Mouse (Mus musculus) midbrain, embryonic 12.5 days (tissue): ENCODE data around the gene Fbxo40. TPM values are rescaled to one million over a fixed set of nuclear protein-coding genes. Genes with fewer than 3 reads are reported as not detected.

Source experiments
- ATAC-seq: fragments of 200-750 bp; cut with Nextera tagmentation; 2 replicates; pipeline ENCODE4 v1.8.0; 2017; ENCODE audit warnings: low read depth, moderate TSS enrichment, moderate library complexity; ENCODE audit not compliant: low FRiP score
- H3K27ac ChIP-seq: fragments of 300-500 bp; sonication (generic); replicated peaks from 2 replicates; pipeline ENCODE4 v1.5.1; 2016; ENCODE audit warnings: mild to moderate bottlenecking
- H3K27me3 ChIP-seq: fragments of 300-500 bp; sonication (generic); 2 replicates; pipeline ENCODE4 v1.6.1; 2016; ENCODE audit warnings: mild to moderate bottlenecking
- H3K36me3 ChIP-seq: fragments of 300-500 bp; sonication (generic); 2 replicates; pipeline ENCODE4 v1.6.1; 2016
- H3K4me1 ChIP-seq: fragments of 300-500 bp; sonication (generic); 2 replicates; pipeline ENCODE4 v1.6.1; 2016
- H3K4me2 ChIP-seq: fragments of 300-500 bp; sonication (generic); replicated peaks from 2 replicates; pipeline ENCODE4 v1.6.1; 2016; ENCODE audit warnings: mild to moderate bottlenecking, moderate library complexity
- H3K4me3 ChIP-seq: fragments of 300-500 bp; sonication (generic); 2 replicates; pipeline ENCODE4 v1.5.1; 2016; ENCODE audit warnings: mild to moderate bottlenecking
- H3K9ac ChIP-seq: fragments of 300-500 bp; sonication (generic); replicated peaks from 2 replicates; pipeline ENCODE4 v1.6.1; 2016; ENCODE audit warnings: mild to moderate bottlenecking, moderate library complexity
- H3K9me3 ChIP-seq: fragments of 300-500 bp; sonication (generic); 2 replicates; pipeline ENCODE4 v1.6.1; 2016; ENCODE audit warnings: mild to moderate bottlenecking
- WGBS: fragments of 180-500 bp; shearing (Covaris S2); methylation state at CpG from one replicate; pipeline ENCODE4 v1.1.7; 2016; 5-methylcytosine and 5-hydroxymethylcytosine counted together
- polyA plus RNA-seq: library from polyadenylated mRNA; unstranded; fragments of >200 nt; fragmentation: Nextera tagmentation; extraction: Ambion mirVana; gene quantifications from 2 replicates; pipeline ENCODE4 v1.2.1, GENCODE M21; 2016

Fbxo40 gene
- polyA plus RNA-seq, 1 experiment from 2014 or later: not detected

GRCm38 (mm10) chr16:36988066-36988465 lies 2.2 kb downstream of the Fbxo40 start:
- no peak overlapping the region for H3K4me2 ChIP-seq
- no peaks in the 10 kb centered on the region for H3K9me3 ChIP-seq

DNA sequence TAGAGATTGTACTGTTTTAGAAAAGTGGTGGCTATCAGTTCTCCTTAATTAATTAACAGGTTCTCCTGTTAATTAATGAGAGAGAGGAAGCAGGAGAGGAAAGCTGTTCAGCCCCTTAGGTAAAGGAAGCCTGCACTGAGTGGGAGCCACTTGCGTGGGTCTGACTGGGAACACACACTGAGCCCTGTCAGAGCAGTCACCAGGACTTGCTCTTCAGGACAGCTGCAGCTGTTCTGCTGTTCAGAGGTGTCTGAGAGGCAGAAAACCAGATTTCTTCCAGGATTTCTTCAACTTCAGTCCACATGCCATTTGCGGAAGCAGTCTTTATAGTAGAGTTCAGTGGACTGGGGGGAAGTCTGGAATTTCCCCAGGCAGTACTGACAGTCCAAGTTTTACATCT lies 2.9 kb downstream of the Fbxo40 start:
- Histone ChIP-seq H3K9ac (no peak overlapping the region), H3K4me3 (no peak overlapping the region), H3K27me3 (no peaks in the 10 kb centered on the region), H3K36me3 (no peaks in the 10 kb centered on the region), H3K4me1 (no peaks in the 10 kb centered on the region), H3K9me3 (no peaks in the 10 kb centered on the region), H3K4me2 (no peak overlapping the region), H3K27ac (no peak overlapping the region)
- 75% methylated on average over 2 of the region's 2 CpGs for WGBS
- ATAC-seq: no peak

More at GRCm38 (mm10) chr16:36988066-36988465, 2.2 kb downstream of the Fbxo40 start:
- no peaks in the 10 kb centered on the region for H3K27me3 ChIP-seq
- no peak overlapping the region for H3K9ac ChIP-seq
- H3K4me1 ChIP-seq: no peaks in the 10 kb centered on the region
- H3K36me3 ChIP-seq: no peaks in the 10 kb centered on the region
- no peak overlapping the region for H3K27ac ChIP-seq
- no peak overlapping the region for H3K4me3 ChIP-seq
- no peak for ATAC-seq

GRCm38 (mm10) chr16:36985636-36986042 lies 4.6 kb downstream of the Fbxo40 start:
- Histone ChIP-seq H3K27ac (no peak overlapping the region), H3K9me3 (no peaks in the 10 kb centered on the region), H3K9ac (no peak overlapping the region), H3K4me3 (no peak overlapping the region), H3K27me3 (no peaks in the 10 kb centered on the region), H3K4me2 (no peak overlapping the region), H3K4me1 (no peaks in the 10 kb centered on the region), H3K36me3 (no peaks in the 10 kb centered on the region)
- ATAC-seq: no peak
- 72% methylated on average over 5 of the region's 5 CpGs for WGBS

DNA sequence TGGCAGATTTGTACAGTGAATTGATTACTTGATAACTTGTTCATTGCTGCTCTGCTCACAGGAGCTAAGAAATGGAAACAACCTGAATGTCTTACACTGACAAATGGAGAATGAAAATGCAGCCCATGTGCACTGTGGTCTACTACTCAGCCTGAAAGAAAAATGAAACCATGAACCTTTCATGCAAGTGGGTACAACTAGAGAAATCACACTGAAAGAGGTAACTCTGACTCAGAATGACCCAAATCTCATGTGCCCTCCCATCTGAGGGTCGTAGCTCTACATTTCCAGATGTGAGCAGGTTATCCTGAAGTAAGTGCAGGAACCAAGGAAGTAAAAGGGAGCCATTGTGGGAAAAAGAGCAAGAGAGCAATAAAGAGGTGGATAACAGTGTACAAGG lies 6.5 kb downstream of the Fbxo40 start:
- no peaks in the 10 kb centered on the region for H3K4me1 ChIP-seq
- H3K27me3 ChIP-seq: no peaks in the 10 kb centered on the region
- 93% methylated on average over 1 of the region's 1 CpGs for WGBS
- H3K4me3 ChIP-seq: no peak overlapping the region
- no peaks in the 10 kb centered on the region for H3K36me3 ChIP-seq
- no peak for ATAC-seq
- H3K27ac ChIP-seq: no peak overlapping the region
- no peaks in the 10 kb centered on the region for H3K9me3 ChIP-seq
- H3K9ac ChIP-seq: no peak overlapping the region
- no peak overlapping the region for H3K4me2 ChIP-seq

GRCm38 (mm10) chr16:36979127-36979526 lies 11.1 kb downstream of the Fbxo40 start:
- no peak overlapping the region for H3K4me3 ChIP-seq
- no peak for ATAC-seq
- H3K9me3 ChIP-seq: no peaks in the 10 kb centered on the region
- H3K36me3 ChIP-seq: no peaks in the 10 kb centered on the region
- 87% methylated on average over 2 of the region's 2 CpGs for WGBS
- H3K27ac ChIP-seq: no peak overlapping the region
- no peak overlapping the region for H3K9ac ChIP-seq
- H3K4me1 ChIP-seq: no peaks in the 10 kb centered on the region
- no peaks in the 10 kb centered on the region for H3K27me3 ChIP-seq
- H3K4me2 ChIP-seq: no peak overlapping the region

GRCm38 (mm10) chr16:36963415-36963814 lies 26.9 kb downstream of the Fbxo40 start:
- Histone ChIP-seq H3K4me3 (no peak overlapping the region), H3K27me3 (no peaks in the 10 kb centered on the region), H3K9ac (no peak overlapping the region), H3K9me3 (no peaks in the 10 kb centered on the region), H3K4me1 (no peaks in the 10 kb centered on the region), H3K27ac (no peak overlapping the region), H3K36me3 (no peaks in the 10 kb centered on the region), H3K4me2 (no peak overlapping the region)
- WGBS: 85% methylated on average over 4 of the region's 4 CpGs
- no peak for ATAC-seq

DNA sequence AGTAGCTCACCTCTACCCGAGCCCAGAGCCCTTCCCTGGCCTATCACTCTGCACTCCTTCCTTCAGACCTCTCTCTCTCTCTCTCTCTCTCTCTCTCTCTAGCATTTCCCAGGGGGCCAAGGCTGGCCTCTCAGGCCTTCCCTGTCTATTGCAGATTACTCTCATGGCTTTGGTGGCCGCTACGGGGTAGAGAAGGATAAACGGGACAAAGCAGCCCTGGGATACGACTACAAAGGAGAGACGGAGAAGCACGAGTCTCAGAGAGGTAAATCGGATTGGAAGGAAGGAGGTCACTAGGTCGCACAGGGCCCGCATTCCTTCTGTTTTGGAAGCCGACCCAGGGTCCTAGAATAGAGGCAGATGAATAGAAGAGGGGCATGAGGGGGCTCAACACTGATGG lies 35.2 kb downstream of the Fbxo40 start:
- H3K9ac ChIP-seq: no peak overlapping the region
- 5% methylated on average over 11 of the region's 11 CpGs for WGBS
- no peaks in the 10 kb centered on the region for H3K27me3 ChIP-seq
- H3K4me1 ChIP-seq: no peaks in the 10 kb centered on the region; the same call in 1 of the 2 replicates
- no peak overlapping the region for H3K27ac ChIP-seq
- no peaks in the 10 kb centered on the region for H3K36me3 ChIP-seq
- no peaks in the 10 kb centered on the region for H3K9me3 ChIP-seq
- ATAC-seq: no peak
- H3K4me2 ChIP-seq: no peak overlapping the region
- H3K4me3 ChIP-seq: no peak overlapping the region

- WGBS: 37% methylated on average over 4 of the region's 4 CpGs
These were observed 39.2 kb downstream of the Fbxo40 start for GRCm38 (mm10) chr16:36951029-36951428.

GRCm38 (mm10) chr16:36949614-36950336 lies 40.5 kb downstream of the Fbxo40 start:
- Histone ChIP-seq H3K4me3 (no peak overlapping the region), H3K36me3 (no peaks in the 10 kb centered on the region), H3K4me1 (peaks cover 8% of the 10 kb centered on the region), H3K4me2 (no peak overlapping the region), H3K9ac (no peak overlapping the region), H3K27ac (no peak overlapping the region), H3K9me3 (no peaks in the 10 kb centered on the region), H3K27me3 (no peaks in the 10 kb centered on the region)
- 71% methylated on average over 8 of the region's 8 CpGs for WGBS
- ATAC-seq: no peak

More at GRCm38 (mm10) chr16:36951029-36951428, 39.2 kb downstream of the Fbxo40 start:
- H3K27ac ChIP-seq: no peak overlapping the region
- no peaks in the 10 kb centered on the region for H3K9me3 ChIP-seq
- H3K4me1 ChIP-seq: peaks cover 3% of the 10 kb centered on the region; the same call in 1 of the 2 replicates
- no peak overlapping the region for H3K4me3 ChIP-seq
- no peak for ATAC-seq
- no peaks in the 10 kb centered on the region for H3K27me3 ChIP-seq
- no peak overlapping the region for H3K4me2 ChIP-seq
- H3K36me3 ChIP-seq: no peaks in the 10 kb centered on the region
- H3K9ac ChIP-seq: no peak overlapping the region

- Histone ChIP-seq H3K9ac (no peak overlapping the region), H3K4me1 (peaks cover 9% of the 10 kb centered on the region), H3K4me2 (no peak overlapping the region), H3K9me3 (no peaks in the 10 kb centered on the region), H3K4me3 (no peak overlapping the region), H3K36me3 (no peaks in the 10 kb centered on the region), H3K27me3 (no peaks in the 10 kb centered on the region), H3K27ac (no peak overlapping the region)
- ATAC-seq: no peak
- WGBS: 51% methylated on average over 4 of the region's 4 CpGs
These were observed 42.5 kb downstream of the Fbxo40 start for GRCm38 (mm10) chr16:36947646-36948197.

- Histone ChIP-seq H3K27ac (no peak overlapping the region), H3K9me3 (no peaks in the 10 kb centered on the region), H3K36me3 (no peaks in the 10 kb centered on the region), H3K4me3 (no peak overlapping the region), H3K4me1 (peaks cover 12% of the 10 kb centered on the region), H3K27me3 (no peaks in the 10 kb centered on the region), H3K9ac (no peak overlapping the region), H3K4me2 (no peak overlapping the region)
- no peak for ATAC-seq
- 86% methylated on average over 8 of the region's 8 CpGs for WGBS
These were observed 43.7 kb downstream of the Fbxo40 start for GRCm38 (mm10) chr16:36946459-36947159.

DNA sequence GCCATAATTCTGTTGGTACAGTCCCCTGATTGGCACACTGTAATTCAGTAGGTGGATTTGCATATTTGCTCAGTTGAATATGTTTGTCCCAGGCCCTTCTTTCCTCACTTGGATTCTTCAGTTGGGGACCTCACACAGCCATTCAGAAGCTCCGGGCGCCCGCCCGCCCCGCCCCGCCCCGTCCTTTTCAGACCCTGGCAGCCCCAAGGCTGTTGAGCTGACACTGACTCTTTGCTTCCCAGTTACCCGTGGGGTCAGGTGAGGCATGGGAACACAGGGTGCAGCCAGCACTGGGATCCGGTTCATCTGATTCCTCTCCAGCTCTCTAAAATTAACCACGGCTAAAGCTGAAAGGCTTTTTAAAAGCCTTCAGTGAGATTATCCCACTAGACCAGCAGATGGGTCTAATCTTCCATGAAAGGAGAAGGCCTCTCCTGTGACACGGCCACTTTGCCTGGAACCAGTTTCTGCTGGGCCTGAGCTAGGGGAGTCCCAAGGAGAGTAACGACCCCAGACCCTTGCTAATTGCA lies 45.3 kb downstream of the Fbxo40 start:
- H3K9me3 ChIP-seq: no peaks in the 10 kb centered on the region
- WGBS: 8% methylated on average over 12 of the region's 12 CpGs
- no peak overlapping the region for H3K4me3 ChIP-seq
- no peaks in the 10 kb centered on the region for H3K36me3 ChIP-seq
- ATAC-seq: peak; percentile 90
- H3K4me1 ChIP-seq: peaks cover 11% of the 10 kb centered on the region
- 0 out of 2 replicates have a peak overlapping the region, but pooled peaks have one; percentile 18 for H3K4me2 ChIP-seq
- no peaks in the 10 kb centered on the region for H3K27me3 ChIP-seq
- H3K27ac ChIP-seq: 0 out of 2 replicates have a peak overlapping the region, but pooled peaks have one; percentile 4
- H3K9ac ChIP-seq: no peak overlapping the region
